Mouse (Mus musculus) G1E (cell line): Measurements from ENCODE around the gene Crbn.

Experiments
- CTCF ChIP-seq: IDR thresholded peaks from 2 replicates; pipeline ENCODE4 v1.5.1; 2012; ENCODE audit warnings: low read depth, low read length, inconsistent platforms, mixed read lengths
- GATA1 ChIP-seq: IDR thresholded peaks from 2 replicates; pipeline ENCODE4 v1.6.1; 2012; ENCODE audit warnings: borderline replicate concordance, low read length, inconsistent platforms, mixed read lengths

GRCm38 (mm10) chr6:106760473-106761218, 39.2 kb downstream of the Crbn start:
- TF ChIP-seq CTCF (no peak), GATA1 (no peak)
